Mouse (Mus musculus): ENCODE results near the gene Col25a1.

- TF ChIP-seq CTCF (IDR thresholded peaks at IDR 0.05; ENCODE audit: extremely low read depth, insufficient read length, insufficient replicate concordance, low read depth, low read length) (no peak), POLR2A (IDR thresholded peaks at IDR 0.05; ENCODE audit: low read depth, low read length) (no peak)
Measured at GRCm38 (mm10) chr3:130418951-130419350, 287.6 kb downstream of the Col25a1 start.
